Mouse (Mus musculus) cortical plate, adult 2 months (tissue): ENCODE results near the gene Ltbp2. TPM values are rescaled to one million over a fixed set of nuclear protein-coding genes. Genes with fewer than 3 reads are reported as not detected.

Experiments
- H3K27ac ChIP-seq: fragments of 200-500 bp; 2 replicates; pipeline ENCODE4 v1.5.1; 2012; ENCODE audit warnings: low read length, control low read depth, inconsistent platforms; ENCODE audit not compliant: insufficient read depth
- H3K4me1 ChIP-seq: fragments of 200-500 bp; 2 replicates; pipeline ENCODE4 v1.6.1; 2011; ENCODE audit warnings: low read length; ENCODE audit not compliant: control insufficient read depth, insufficient read depth
- H3K4me3 ChIP-seq: fragments of 200-500 bp; 2 replicates; pipeline ENCODE4 v1.5.1; 2011; ENCODE audit warnings: mild to moderate bottlenecking, low read length, control low read depth; ENCODE audit not compliant: insufficient read depth
- CTCF ChIP-seq: fragments of 200-500 bp; IDR thresholded peaks from 2 replicates; pipeline ENCODE4 v1.5.1; 2011; ENCODE audit warnings: mild to moderate bottlenecking, control low read depth, low read length; ENCODE audit not compliant: insufficient read depth; ENCODE audit errors: extremely low read depth
- POLR2A ChIP-seq: fragments of 200-500 bp; IDR thresholded peaks from 2 replicates; pipeline ENCODE4 v1.6.1; 2011; ENCODE audit warnings: mild to moderate bottlenecking, low read length, control low read depth; ENCODE audit not compliant: insufficient read depth; ENCODE audit errors: extremely low read depth
- polyA plus RNA-seq: library from polyadenylated mRNA; depleted of rRNA; stranded (reverse); fragments of >200 nt; gene quantifications from 2 replicates; pipeline ENCODE4 v1.2.3, GENCODE M21; 2012

Ltbp2 gene
- polyA plus RNA-seq, 1 experiment: 0.38 TPM

DNA sequence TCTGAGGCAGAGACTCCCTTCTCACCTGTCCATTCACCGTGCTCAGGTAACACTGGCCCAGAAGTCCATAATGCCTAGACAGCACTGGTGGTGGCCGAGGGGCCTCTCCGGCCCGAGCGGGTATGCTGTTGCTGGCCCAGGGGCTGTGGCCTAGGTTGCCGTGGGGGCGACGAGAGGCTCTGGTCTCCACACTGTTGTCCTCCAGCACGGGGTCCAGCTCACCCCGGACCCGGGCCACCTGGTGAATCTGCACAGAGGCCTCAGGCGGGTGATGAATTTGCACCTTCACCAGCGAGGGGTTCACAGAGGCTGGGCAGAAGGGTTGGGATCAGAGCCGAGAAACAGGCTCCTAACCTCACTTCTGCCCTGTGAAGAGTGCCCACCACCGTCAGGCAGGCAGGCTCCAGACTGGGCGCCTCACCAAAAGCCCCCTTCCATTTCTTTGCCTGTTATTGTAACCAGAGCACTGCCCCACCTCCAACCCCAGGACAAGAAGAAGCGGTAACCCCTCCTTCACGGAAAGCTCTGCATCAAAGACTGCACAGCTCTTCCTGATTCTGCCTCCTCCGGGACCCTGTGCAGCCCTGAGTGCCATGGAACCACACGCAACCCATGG is 47.1 kb downstream of the Ltbp2 start:
- TF ChIP-seq POLR2A: no peak
- no peak for TF ChIP-seq CTCF
- Histone ChIP-seq H3K27ac (no peak overlapping the region), H3K4me1 (no peaks in the 10 kb centered on the region), H3K4me3 (no peak overlapping the region)

DNA sequence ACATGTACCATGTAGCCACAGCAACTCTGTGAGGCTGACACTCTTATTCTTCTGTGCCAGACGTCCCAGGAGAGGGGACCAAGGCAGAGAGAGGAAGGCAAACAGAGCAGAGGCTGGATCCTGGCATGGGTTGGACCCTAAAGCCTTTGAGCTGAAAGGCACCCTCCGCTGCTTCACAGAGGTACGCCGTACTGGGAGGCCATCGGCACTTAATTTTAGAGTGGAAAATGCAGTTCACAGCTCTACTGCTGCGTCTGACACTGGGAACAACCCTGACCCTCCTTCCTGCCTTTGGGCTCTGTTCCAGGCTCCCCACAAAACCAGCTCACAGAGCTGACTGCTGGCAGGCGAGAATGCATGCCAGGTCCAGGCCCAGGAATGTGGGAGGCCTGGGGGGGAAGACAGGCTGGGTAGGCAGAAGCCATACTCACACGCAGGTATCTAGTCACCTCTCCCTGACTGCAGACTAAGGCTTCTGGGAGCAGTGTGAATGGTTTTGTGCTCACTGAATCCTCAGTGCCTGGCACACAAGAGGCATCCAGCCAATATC is 48.9 kb downstream of the Ltbp2 start:
- H3K4me3 ChIP-seq: no peak overlapping the region
- TF ChIP-seq CTCF (no peak), POLR2A (no peak)
- H3K4me1 ChIP-seq: no peaks in the 10 kb centered on the region
- H3K27ac ChIP-seq: no peak overlapping the region

DNA sequence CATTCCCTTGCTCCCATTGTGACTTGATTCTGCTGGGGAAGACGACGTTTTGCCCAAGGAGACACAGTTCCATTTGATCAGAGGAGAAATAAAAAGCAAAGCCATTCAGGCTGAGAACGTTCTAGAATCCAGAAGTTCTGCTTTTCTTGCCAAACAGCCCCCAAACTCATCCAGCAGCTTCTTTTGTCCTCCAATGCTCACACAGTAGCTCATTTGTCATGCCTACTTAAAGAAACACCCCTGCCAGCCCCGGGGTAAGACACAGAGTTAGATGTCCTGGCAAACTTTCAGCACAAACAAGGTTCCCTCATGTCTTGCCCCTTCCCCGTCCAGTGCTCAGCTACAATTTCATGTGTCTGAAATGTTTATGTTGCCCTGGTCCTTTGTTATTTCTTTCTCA is 52.1 kb downstream of the Ltbp2 start:
- TF ChIP-seq CTCF (no peak), POLR2A (no peak)
- no peaks in the 10 kb centered on the region for H3K4me1 ChIP-seq
- H3K4me3 ChIP-seq: no peak overlapping the region
- H3K27ac ChIP-seq: no peak overlapping the region

DNA sequence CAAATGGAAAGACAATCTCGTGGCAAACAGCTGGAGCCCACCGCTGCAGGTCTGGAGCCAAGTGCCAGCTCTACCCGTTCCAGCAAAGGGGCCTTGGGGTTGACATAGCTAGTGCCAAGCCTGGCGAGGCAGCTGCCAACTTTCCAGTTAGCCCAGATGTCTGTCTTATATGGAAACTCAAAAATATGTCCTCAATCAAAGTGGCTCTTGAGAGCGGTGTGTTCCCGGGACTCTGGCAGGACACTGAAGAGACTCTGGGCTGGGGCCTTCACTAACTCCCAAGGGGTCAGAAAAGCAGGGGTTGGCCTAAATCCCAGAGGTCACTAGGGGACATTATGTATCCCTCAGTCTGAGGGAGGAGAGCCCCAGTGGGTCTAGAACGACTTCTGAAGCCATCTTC is 52.7 kb downstream of the Ltbp2 start:
- no peak overlapping the region for H3K27ac ChIP-seq
- TF ChIP-seq CTCF (no peak), POLR2A (no peak)

DNA sequence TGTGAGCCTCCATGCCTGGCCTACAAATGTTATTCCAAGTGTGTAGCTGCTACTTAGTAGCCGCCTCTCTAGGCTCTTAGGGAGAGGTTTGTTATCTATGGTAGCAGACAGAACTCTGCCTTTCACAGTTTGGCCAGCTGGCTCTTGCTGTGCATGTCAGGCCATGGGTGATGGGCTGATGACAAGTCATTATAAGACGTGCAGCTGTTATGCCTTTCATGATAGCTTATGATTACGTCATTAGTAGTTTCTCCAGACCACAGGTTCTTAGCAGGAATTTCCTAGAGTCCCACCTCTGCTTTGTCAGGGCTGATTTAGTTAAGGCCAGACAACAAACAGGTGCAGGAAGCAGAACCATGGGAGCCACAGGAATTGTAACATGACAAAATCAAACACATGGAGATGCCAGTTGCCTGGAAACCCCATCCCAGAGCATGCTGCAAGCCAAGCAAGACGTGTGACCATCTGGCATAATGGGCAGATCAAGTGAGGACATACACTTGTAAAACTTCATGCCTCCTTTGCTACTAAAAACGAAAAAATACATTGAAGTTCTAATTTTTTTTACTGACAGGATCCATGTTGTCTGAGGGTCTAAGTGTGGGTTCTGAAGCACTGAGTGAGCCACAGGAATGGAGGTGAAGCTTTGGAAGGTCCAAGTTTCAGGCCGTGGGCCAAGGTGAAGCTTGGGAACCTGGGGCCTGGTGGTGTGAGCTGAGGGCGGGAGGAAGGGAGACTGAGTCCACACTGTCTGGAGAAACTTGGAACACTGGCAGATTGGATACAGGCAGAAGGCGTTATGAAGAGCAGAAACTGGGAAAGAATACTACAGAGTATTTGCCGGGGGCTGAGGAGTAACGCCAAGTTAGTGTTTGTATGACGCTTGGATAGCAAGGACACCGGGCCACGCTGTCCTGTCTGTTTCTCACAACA is 56.8 kb downstream of the Ltbp2 start:
- Histone ChIP-seq H3K4me3 (no peak overlapping the region), H3K4me1 (no peaks in the 10 kb centered on the region), H3K27ac (no peak overlapping the region)
- TF ChIP-seq POLR2A (no peak), CTCF (no peak)

More for the DNA sequence above, 52.7 kb downstream of the Ltbp2 start:
- no peak overlapping the region for H3K4me3 ChIP-seq
- H3K4me1 ChIP-seq: no peaks in the 10 kb centered on the region

DNA sequence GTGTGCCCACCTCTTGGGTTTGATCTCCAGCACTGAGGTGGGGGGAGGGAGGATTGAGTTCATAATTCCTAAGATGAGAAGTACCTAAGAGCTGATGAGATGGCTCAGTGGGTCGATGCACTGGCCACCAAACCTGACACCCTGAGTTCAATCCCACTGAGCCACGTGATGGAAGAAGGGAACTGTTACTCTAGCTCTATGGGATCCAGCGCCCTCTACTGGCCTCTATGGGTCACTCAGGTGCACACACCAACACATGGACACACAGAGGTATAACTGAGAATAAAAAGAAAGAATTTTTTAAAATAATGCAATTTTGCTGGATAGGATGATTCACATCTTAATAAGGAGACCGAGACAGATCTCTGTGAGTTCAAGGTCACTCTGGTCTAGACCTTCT is 57.8 kb downstream of the Ltbp2 start:
- H3K27ac ChIP-seq: no peak overlapping the region
- no peak overlapping the region for H3K4me3 ChIP-seq
- no peak for TF ChIP-seq CTCF
- no peak for TF ChIP-seq POLR2A
- H3K4me1 ChIP-seq: no peaks in the 10 kb centered on the region

DNA sequence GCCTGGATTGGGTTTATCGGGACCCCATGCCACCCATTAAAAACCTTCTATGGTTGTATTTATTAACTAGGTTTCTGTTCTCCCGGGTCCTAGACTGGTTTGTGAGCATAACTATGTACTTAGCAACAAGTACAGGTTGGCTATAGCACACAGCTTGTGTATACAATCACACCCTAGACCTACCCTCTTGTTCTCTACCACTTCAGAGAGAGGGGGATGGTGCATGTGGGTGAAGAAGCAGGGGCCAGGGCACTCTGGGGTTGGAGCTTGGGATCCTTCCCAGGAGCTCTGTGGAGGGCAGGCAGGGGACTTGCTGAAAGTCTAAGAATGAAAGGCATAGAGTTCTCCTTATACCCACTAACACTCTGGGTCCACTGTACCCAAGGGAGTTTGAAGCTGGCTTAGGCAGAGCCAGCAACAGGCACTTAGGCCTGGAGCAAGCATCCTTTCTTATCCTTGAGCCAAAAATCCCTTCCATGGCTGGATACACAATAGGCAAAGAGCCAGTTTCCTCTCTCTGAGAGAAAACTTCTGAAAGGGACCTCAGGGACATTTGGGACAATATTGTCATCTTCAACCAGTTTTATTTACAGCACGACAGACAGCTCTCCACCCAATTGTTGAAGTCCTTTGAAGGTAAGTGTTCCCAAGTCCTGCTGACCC is 61.5 kb downstream of the Ltbp2 start:
- Histone ChIP-seq H3K4me3 (no peak overlapping the region), H3K4me1 (no peaks in the 10 kb centered on the region), H3K27ac (no peak overlapping the region)
- TF ChIP-seq CTCF (no peak), POLR2A (no peak)

DNA sequence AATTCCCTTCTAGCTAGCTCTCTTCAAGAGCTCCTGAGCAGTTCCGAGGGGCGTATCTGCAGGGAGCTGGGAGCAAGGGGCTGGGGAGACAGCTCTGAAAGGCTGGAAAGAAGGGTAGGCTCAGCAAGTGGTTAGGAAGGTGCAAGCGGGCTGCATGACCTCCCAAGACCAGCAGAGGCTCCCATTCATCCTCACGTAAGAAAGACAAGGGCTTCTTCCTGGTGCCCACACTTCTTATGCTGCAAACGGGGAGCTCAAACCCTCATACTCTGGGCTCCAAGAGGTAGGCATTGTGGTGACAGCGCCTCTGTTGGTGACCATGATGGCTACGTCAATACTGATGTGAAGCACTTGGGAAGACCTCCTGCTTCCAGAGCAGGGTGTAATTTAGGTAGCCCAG is 62.6 kb downstream of the Ltbp2 start:
- Histone ChIP-seq H3K4me3 (no peak overlapping the region), H3K27ac (no peak overlapping the region), H3K4me1 (no peaks in the 10 kb centered on the region)
- TF ChIP-seq POLR2A (no peak), CTCF (no peak)

DNA sequence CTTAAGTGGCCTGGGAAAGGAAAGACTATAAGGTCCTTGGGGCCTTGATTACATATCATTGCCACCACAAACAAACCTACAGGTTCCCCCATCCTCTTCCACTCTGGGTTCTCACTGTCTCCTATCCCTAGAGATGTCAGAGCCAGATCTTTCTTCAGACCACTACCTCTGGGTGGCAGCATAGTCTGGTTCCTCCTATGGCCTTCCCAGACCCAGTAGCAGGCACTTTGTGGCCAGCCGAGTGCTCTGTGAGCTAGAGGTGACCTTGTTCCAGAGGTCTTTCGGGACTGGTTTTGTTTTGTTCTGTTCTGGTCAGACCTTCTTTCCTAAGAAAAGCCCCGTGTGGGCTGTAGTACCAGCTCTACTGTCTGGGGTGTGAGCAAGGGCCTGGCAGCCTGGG is 64.3 kb downstream of the Ltbp2 start:
- Histone ChIP-seq H3K27ac (no peak overlapping the region), H3K4me1 (no peaks in the 10 kb centered on the region), H3K4me3 (no peak overlapping the region)
- TF ChIP-seq CTCF: peak; percentile 17; the same call in 1 of the 2 replicates
- no peak for TF ChIP-seq POLR2A

DNA sequence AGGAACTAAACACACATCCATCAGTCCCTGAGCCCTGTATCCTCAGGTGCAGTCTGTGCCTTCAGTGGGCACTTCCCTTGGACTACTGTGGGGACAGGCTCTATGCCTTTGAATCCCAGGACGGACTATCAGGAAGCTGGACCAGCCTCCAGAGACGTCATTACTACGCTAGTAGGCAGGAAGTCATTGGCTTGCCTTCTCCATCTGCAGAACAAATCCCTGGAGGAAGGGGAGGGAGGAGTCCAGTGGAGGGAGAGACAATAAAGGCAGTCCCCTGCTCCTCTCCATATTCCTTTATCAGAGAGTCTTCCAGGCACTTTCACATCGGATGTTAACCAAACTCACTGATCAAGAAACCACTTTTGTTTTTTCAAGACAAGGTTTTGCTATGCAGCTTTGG is 64.8 kb downstream of the Ltbp2 start:
- no peak for TF ChIP-seq POLR2A
- TF ChIP-seq CTCF: no peak
- Histone ChIP-seq H3K4me1 (no peaks in the 10 kb centered on the region), H3K27ac (no peak overlapping the region), H3K4me3 (no peak overlapping the region)

DNA sequence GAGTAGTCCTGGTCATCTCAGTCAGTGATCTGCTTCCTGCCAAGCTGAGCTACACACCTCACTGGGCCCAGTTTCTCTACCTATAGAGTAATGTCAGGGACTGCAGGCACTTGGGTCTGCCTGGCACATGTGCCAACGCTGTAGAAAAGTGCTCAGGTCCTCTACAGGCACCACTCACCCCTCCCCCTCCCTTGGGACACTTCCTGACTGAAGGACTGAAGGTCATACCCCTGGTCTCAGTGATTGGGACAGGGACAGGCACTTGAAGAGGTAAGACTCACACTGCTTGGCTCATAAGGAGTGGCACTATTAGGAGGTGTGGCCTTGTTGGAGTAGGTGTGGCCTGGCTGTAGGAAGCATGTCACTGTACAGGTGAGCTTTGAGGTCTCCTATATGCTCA is 65.5 kb downstream of the Ltbp2 start:
- Histone ChIP-seq H3K27ac (no peak overlapping the region), H3K4me3 (no peak overlapping the region), H3K4me1 (no peaks in the 10 kb centered on the region)
- TF ChIP-seq CTCF: no peak
